Mouse (Mus musculus): ENCODE measurements around the gene Slc26a9.

Slc26a9 gene

DNA sequence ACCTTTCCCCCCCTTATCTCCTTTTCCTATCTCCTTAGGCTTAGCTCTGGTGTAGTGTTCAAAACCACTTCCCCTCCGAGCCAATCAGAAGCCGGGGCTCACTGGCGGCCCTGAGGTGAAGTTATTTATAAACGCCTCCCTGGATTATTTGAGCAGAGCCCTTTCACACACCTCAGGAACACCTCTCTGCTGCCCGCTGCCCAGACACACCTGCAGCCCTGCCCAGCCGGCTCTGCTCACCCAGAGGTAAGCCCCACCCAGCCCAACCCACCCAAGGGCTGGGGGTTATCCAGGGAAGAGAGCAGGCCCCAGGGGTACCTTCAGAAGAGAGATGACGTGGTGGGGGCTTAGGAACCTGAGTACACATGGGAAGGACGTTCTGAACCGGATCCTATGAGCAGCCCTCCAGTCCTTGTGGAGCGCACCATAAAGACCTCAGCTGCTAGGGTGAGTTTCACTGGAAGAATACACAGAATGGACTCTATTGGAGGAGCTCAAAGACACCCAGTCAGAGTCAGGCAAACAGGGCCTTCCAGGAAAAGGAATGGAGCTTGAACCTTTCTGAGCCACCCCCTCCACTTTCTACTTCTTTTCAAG is at the start of gene Slc26a9:
Slc26a9 (plus strand) TSS at position 155 of the 597 bp plus-strand sequence.
- DNase-seq (ENCODE audit: low spot score), result no peak

DNA sequence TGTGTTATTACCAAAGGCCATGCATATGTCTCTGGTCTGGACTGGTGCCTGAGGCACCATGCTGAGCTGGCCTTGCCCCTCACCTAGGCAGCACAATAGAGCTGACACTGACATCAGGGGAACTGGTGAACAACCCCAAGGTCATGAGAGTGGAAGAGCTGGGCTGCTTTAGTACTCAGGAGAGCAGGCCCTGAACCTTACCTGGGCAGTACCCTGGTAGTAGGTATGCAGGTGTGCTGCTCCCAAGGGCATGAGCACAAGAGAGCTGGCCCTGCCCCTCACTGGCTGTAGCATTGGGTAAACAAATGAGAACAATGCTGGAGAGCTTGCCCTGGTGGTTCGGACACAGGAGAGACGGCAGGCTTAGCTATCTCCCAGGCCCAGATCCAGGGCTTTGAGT is 48.5 kb upstream of the Slc26a9 start:
- no peak for DNase-seq (ENCODE audit: low spot score)

- DNase-seq (ENCODE audit: low spot score), result no peak
Measured at GRCm38 (mm10) chr1:131696325-131696724, 47.5 kb upstream of the Slc26a9 start.

DNA sequence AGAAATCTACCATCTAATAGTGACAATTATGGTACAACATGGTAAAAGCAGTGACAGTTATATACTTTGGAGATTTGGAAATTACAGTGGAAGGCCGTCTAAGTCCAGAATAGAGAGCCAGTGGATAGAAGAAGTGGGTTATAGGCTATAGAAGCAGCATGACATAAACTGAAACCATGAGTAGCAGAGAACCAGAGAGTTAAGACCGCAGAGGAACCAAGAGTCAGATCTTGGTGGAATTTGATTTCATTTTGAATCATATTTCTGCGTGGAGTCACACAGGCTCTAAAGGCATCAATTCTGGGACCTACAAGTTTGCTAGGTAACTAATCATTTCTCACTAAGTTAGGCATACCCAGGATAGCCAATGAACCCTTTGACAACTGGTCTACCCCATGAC is 45.1 kb upstream of the Slc26a9 start:
- no peak for DNase-seq (ENCODE audit: low spot score)

DNA sequence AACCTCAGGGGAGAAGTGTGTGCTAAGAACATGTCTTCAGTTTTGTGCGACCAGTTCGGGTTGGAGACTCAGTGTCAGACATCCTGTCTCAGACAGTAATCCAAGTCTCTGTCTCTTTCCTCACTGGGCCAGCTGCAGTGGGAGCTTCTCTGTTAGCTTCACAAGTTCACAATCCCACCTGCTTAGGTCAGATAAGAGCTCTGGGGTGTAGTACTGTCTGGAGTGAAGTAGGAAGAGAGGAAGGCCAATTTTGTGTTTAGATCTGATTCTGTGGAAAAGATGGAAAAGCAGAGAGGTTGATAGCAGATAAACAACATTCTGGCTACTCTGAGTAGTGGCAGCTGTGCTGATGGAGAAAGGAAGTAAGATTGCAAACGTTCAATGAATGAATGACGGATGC is 44.2 kb upstream of the Slc26a9 start:
- DNase-seq (ENCODE audit: low spot score), result no peak

GRCm38 (mm10) chr1:131700447-131700846 is 43.4 kb upstream of the Slc26a9 start:
- DNase-seq (ENCODE audit: low spot score), result no peak

GRCm38 (mm10) chr1:131701391-131701790 is 42.4 kb upstream of the Slc26a9 start:
- DNase-seq (ENCODE audit: low spot score), result no peak

DNA sequence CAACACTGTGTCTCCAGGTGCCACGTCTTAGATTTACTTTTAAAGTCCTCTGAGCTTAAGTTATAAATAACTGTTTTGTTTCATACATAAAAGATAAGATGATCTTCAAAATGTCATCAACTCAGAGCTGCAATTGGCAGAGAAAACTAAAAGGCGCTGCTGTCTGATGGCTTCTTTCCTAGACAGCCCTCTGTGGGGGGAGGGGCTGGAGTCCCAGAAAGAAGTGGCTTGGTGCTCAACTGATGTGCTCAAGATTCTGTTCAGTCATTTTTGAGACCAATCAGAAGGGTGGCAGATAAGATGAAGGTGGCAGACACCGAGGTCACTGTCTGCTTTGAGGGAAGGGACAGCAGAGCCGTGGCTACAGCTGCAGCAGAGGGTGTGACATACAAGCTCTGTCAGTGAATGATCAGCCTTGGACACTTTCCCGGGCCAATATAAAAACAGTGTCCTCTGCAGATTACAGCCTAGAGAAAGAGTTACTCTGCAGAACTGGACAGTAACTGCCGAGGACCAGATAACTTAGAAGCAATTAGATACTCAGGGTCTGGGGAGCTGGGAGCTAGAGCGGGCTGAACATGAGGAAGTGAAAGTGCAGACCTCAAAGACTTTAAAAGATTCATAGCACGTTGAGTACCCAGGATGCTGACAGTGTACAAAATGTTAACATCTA is 41.6 kb upstream of the Slc26a9 start:
- DNase-seq (ENCODE audit: low spot score), result no peak

GRCm38 (mm10) chr1:131703482-131703881 is 40.3 kb upstream of the Slc26a9 start:
- DNase-seq (ENCODE audit: low spot score), result no peak

DNA sequence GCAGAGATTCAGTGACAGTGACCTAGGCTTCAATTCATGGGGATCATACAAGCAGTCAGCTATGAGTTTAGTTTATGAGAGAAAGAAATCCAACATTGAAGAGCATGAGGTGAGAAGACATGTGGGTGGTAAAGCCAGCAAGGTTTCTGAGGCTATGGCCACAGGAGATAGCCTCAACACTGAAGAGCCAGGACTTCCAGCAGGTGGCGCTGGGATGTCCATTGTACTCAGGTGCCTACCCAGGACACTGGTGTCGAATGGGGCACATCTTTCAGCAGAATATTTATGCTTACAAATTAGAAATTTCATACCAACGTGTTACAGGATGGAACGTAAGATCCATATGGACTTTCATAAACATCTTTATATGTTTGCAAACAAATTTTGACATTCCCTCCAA is 35.5 kb upstream of the Slc26a9 start:
- DNase-seq (ENCODE audit: low spot score), result peak; percentile 66

- DNase-seq (ENCODE audit: low spot score), result no peak
Measured at GRCm38 (mm10) chr1:131711518-131711917, 32.3 kb upstream of the Slc26a9 start.

DNA sequence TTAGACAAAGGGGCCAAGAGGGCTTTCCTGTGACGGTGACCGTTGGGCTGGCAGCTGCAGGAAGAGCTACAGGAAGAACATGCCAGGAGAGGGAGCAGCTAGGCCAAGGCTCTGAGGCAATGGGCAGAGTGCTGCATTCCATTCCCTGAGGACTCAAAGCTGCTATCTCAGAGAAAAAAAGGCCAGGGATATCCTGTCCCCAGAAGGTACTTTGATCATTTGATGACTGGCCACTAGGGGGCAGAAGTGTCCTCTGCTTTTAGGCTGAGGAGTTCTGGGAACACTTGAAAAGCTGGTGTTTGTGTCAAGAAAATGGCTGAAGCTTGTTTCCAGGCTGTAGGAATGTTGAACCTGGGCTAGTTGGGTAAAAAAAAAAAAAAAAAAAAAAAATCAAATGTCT is 31.4 kb upstream of the Slc26a9 start:
- peak; percentile 66 for DNase-seq (ENCODE audit: low spot score)

DNA sequence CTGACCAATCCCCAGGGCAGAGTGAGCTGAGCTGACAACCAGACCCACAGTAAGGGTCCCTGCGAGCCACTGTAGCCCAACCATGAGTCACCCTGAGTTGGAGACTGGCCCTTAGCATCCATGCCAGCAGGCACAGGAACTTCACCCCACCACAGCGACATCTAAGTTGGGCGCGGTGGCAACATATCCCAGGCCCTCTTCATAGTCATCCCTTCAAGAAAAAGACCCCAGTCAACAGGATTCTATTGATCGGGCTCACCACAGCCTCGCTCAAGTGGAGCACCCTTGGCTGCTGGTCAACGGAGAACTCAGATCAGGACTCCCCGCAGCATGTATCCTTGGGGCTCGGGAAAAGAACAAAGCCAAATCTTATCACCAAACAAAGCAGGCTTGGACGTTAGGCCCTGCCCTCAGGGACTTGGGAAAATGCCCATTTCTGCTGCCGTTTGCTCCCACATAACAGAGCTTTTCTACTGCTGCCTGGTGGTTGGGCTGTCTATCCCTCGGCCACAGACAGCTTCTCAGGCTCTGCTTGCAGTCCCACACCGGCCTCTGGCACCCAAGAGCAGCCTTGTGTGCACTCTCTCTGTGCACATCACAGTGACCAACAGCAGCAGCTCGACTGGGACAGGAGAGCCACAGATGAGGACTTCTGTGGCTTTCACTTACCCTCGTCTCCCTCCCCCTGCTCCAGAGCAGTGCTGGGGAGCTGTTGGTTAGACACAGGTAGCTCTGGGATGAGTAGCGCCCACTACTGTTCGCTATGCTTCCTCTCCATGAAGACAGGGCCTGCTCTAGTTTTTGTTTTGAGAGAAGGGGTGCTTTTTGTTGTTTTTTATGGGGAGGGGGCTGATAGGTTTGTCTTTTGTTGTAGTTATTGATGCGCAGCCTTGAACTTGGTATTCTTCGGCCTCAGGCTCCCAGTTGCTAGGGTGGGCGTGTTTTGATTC is 29.2 kb upstream of the Slc26a9 start:
- DNase-seq (ENCODE audit: low spot score), result peak; percentile 53

GRCm38 (mm10) chr1:131718952-131719694 is 24.7 kb upstream of the Slc26a9 start:
- no peak for DNase-seq (ENCODE audit: low spot score)

GRCm38 (mm10) chr1:131721989-131722388 is 21.8 kb upstream of the Slc26a9 start:
- no peak for DNase-seq (ENCODE audit: low spot score)

DNA sequence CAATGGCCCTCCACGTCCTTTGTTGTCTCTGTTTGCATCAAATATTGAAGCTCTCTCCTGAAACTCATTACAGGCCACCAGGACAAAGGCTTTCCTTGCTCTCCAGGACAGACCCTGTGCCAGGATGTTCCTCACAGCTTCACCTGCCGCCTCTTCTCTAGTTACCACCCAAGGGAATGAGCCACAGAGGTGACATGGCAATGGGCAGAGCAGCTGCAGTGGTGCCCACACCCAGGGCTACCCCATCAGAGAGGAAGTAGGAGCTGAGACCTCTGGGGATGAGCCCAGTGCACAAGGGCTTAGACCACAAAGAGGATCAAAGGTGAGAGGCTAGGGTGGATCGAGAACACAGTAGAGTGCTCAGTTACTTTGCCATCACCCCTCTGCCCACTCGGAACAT is 20.3 kb upstream of the Slc26a9 start:
- no peak for DNase-seq (ENCODE audit: low spot score)

GRCm38 (mm10) chr1:131726586-131726985 is 17.2 kb upstream of the Slc26a9 start:
- peak; percentile 29 for DNase-seq (ENCODE audit: low spot score)

DNA sequence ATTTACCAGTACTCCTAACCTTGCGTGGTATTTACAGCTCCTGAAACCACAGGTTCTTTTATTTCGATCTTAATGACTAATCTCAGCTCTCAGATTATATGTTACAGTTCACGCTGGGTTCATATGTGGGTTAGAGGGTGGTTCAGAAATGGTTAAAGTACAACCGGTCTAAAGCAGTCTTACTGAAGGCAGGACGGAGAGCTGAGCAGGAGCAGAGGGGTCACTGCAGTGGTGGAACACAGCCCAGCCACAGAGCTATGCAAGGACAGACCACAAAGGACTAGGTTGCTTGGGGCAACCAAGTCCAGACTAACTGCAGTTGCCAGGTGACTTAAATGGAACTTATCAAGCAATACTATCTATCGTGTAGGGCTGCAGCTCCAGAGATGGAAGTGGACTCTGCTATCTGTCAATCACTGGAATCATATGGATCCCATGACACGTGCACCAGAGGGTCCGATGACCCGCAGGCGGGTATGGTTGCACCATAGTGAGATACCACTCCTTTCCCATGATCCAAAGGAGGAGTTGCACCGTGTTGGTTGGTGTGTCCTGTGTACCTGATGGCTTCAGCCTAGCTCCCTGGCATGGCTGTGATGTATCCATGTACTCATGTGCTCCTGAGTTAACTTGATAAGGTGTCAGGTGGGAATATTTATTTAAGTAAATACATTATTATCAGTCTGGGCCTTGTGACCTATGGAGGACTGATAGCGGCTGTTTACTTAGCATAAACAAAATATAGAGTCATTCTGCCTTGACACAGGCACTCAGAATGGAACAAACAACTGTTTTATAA is 13.0 kb upstream of the Slc26a9 start:
- no peak for DNase-seq (ENCODE audit: low spot score)

DNA sequence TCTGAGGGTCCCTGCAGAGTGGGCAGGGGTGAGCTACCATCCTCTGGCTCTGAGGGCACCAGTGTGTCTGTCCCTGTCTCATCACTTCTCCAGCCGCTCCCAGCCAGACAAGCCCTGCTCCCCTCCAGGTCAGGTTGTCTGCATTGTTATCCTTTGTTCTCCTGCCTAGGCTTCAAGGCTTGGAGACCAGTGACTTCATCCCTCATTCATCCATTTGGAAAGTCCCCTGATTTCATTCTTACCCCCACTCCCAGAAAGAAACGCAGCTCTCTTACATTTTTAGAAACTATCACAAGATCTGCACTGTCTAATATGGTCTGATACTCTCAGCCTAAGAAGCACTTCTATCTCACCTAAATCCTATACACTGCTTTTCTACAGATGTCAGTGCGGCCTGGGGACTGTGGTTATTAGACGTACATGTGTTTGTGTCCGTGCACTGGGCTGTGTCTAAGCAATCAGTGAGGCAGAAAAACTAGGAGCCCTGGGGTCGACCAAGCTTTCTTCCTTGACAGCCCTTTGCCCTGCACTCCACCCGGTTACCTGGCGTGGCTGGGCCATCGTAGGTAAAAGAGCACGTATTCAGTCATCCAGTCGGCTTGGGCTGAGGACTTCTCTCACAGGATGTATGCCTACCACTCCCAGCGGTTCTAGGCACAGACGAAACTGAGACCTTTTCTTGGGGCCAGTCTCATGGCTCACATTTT is 10.2 kb upstream of the Slc26a9 start:
- no peak for DNase-seq (ENCODE audit: low spot score)

DNA sequence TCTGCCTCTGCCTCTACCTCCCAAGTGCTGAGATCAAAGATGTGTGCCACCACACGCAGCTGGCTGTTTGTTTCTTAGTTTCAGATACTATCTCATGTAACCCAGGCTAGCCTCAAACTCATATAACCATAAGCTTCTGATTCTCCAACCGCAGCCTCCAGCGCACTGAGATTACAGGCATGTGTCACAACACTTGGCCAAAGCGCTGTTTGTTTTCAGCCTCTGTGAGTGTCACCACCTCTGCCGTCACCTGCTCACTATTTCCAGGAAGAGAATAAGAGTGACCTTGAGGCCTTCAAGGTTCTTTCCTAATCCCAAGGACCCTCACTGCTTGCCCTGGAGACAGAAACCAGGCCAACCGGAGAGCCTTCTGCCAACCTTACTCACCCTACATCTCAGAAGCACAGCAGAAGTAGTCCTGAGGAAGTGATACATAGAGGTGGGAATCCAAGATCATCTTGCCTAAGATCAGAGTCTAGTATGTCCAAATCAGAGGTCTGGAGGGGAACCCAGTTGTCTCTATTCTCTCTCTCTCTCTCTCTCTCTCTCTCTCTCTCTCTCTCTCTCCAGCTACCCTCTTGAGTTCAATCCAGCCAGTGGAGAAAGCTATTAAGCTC is 9.1 kb upstream of the Slc26a9 start:
- DNase-seq (ENCODE audit: low spot score), result no peak
